Mouse (Mus musculus): ENCODE measurements around the gene Etv6. TPM values are rescaled to one million over a fixed set of nuclear protein-coding genes. Genes with fewer than 3 reads are reported as not detected.

The Etv6 gene
- total and polyA plus RNA-seq, 2 experiments from 2014 or later: 3.0 to 7.1 TPM

DNA sequence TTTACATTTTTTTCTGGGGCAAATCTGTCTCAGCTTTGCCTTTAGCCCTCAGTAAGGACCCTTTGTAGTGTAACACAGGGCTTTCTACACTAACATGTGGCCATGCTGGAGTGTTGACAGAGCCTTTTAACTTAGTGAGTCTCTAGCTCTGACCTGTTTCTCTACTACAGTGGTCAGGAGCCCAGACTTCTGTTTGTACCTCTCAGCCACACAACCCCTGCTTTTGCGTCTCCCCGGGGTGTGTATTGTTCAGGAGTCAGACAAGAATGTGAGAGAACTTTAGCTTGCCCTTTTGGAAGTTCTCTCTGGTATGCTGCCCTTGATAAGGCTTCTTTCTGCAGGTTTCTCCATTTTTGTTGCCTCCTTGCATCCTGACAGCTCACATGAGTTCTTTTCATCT, 210.6 kb downstream of the Etv6 start:
- Histone ChIP-seq H3K4me1 (ENCODE audit: insufficient read depth) (no peaks in the 10 kb centered on the region), H3K4me3 (ENCODE audit: low read depth, low read length) (no peak overlapping the region), H3K9ac (no peak overlapping the region), H3K4me2 (ENCODE audit: low read depth) (no peak overlapping the region), H3K27me3 (ENCODE audit: insufficient read depth, low read length) (no peaks in the 10 kb centered on the region), H3K27ac (ENCODE audit: low read depth, low read length) (no peak overlapping the region), H3K36me3 (ENCODE audit: insufficient read depth) (peaks cover 4% of the 10 kb centered on the region; the same call in 1 of the 2 replicates), H3K9me3 (ENCODE audit: low read length) (no peaks in the 10 kb centered on the region)
- ATAC-seq (no peak), DNase-seq (no peak)
- WGBS: 69% methylated on average over 2 of the region's 2 CpGs
- no peak for TF ChIP-seq CTCF (IDR thresholded peaks at IDR 0.05; ENCODE audit: low read depth)

DNA sequence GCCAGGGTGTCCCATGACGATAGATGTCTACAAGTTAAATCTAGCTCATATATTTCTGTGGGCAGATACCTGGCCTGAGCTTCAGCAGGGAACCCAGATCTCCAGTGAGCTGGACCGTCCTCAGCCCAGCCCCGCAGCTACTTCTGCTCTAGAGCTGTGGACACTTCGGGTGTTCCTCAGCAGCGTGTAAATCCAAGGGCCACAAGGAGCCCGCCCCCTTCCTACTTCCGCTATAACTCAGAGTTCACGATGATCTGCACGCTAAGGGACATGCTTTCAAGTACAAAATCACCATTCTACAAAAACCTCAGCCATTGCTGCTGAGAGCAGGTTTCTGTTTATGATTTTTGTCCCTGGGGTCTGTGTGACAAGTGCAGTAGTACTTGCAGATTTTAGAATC, 211.8 kb downstream of the Etv6 start:
- no peak overlapping the region for H3K27ac ChIP-seq (ENCODE audit: low read depth, low read length)
- H3K4me3 ChIP-seq (ENCODE audit: low read depth, low read length): no peak overlapping the region
- H3K36me3 ChIP-seq (ENCODE audit: insufficient read depth): peaks cover 4% of the 10 kb centered on the region; the same call in 1 of the 2 replicates
- DNase-seq (no peak), ATAC-seq (no peak)
- no peaks in the 10 kb centered on the region for H3K9me3 ChIP-seq (ENCODE audit: low read length)
- no peaks in the 10 kb centered on the region for H3K4me1 ChIP-seq (ENCODE audit: insufficient read depth)
- no peak overlapping the region for H3K9ac ChIP-seq
- H3K4me2 ChIP-seq (ENCODE audit: low read depth): no peak overlapping the region
- WGBS: 95% methylated on average over 9 of the region's 9 CpGs
- H3K27me3 ChIP-seq (ENCODE audit: insufficient read depth, low read length): no peaks in the 10 kb centered on the region
- TF ChIP-seq CTCF (IDR thresholded peaks at IDR 0.05; ENCODE audit: low read depth): no peak

DNA sequence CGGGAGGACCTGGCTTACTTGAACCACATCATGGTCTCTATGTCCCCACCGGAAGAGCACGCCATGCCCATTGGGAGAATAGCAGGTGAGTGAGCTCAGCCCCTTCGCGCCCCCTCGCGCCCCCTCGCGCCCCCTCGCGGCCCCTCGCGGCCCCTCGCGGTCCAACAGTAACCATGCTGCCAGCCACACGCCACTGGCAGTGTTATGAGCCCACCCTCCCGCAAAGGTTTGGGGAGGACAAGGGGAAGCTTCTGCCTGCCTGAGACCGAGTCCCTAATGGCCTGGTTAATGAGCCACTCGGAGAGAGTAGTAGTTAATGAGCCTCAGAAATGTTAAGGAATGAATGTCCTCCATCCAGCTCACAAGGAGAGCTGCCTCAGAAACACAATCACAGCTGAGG, 213.2 kb downstream of the Etv6 start:
- ATAC-seq: no peak
- no peaks in the 10 kb centered on the region for H3K4me1 ChIP-seq (ENCODE audit: insufficient read depth)
- no peak for DNase-seq
- TF ChIP-seq CTCF (IDR thresholded peaks at IDR 0.05; ENCODE audit: low read depth): no peak
- H3K4me2 ChIP-seq (ENCODE audit: low read depth): no peak overlapping the region
- H3K4me3 ChIP-seq (ENCODE audit: low read depth, low read length): no peak overlapping the region
- 75% methylated on average over 19 of the region's 19 CpGs for WGBS
- H3K27ac ChIP-seq (ENCODE audit: low read depth, low read length): no peak overlapping the region
- peaks cover 4% of the 10 kb centered on the region; the same call in 1 of the 2 replicates for H3K36me3 ChIP-seq (ENCODE audit: insufficient read depth)
- no peaks in the 10 kb centered on the region for H3K27me3 ChIP-seq (ENCODE audit: insufficient read depth, low read length)
- H3K9ac ChIP-seq: no peak overlapping the region
- H3K9me3 ChIP-seq (ENCODE audit: low read length): no peaks in the 10 kb centered on the region

DNA sequence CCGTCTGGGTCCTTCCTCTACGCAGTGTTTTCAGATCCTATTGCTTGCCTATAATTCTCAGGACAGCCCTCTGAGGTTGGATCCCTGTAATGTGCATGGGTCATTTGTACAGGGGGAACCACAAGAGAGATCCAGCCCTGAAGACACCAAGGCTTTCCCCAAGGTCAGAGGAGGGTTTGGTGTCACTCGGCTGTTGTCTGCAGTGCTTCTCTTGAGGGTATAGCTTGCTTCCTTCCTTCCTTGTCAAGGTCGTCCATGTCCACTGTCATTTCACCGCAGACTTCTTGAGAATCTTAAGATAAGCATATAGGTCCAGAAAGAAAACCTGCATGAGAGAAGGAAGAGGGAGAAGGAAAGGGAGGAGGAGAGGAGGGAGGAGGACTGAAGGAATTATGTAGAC, 215.3 kb downstream of the Etv6 start:
- TF ChIP-seq CTCF (IDR thresholded peaks at IDR 0.05; ENCODE audit: low read depth): no peak
- no peaks in the 10 kb centered on the region for H3K4me1 ChIP-seq (ENCODE audit: insufficient read depth)
- no peak for ATAC-seq
- H3K4me3 ChIP-seq (ENCODE audit: low read depth, low read length): no peak overlapping the region
- WGBS: 89% methylated on average over 5 of the region's 5 CpGs
- no peak overlapping the region for H3K4me2 ChIP-seq (ENCODE audit: low read depth)
- H3K9me3 ChIP-seq (ENCODE audit: low read length): no peaks in the 10 kb centered on the region
- no peaks in the 10 kb centered on the region for H3K27me3 ChIP-seq (ENCODE audit: insufficient read depth, low read length)
- DNase-seq: no peak
- no peak overlapping the region for H3K9ac ChIP-seq
- no peak overlapping the region for H3K27ac ChIP-seq (ENCODE audit: low read depth, low read length)
- peaks cover 4% of the 10 kb centered on the region; the same call in 1 of the 2 replicates for H3K36me3 ChIP-seq (ENCODE audit: insufficient read depth)

DNA sequence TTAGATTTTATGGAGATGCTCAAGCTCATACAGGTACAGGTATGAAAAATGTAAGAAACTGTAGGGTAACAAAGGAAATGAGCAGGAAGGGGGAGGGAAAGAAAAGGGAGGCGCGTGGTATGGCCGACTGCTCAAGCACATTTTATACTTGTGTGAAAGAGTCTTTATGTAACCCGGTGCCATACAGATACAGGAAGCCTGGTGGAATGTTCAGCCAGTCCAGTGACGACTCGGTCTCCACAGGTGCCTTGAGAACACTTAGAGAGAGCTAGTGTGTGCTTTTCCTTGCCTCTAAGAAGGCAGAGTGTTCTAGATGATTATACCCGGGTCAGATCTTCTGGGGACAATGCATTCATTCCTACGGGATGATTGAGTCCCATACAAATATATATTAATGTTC, 215.9 kb downstream of the Etv6 start:
- no peak for TF ChIP-seq CTCF (IDR thresholded peaks at IDR 0.05; ENCODE audit: low read depth)
- no peak overlapping the region for H3K4me2 ChIP-seq (ENCODE audit: low read depth)
- WGBS: 92% methylated on average over 8 of the region's 8 CpGs
- no peaks in the 10 kb centered on the region for H3K4me1 ChIP-seq (ENCODE audit: insufficient read depth)
- DNase-seq (no peak), ATAC-seq (no peak)
- peaks cover 4% of the 10 kb centered on the region; the same call in 1 of the 2 replicates for H3K36me3 ChIP-seq (ENCODE audit: insufficient read depth)
- no peaks in the 10 kb centered on the region for H3K27me3 ChIP-seq (ENCODE audit: insufficient read depth, low read length)
- H3K9ac ChIP-seq: no peak overlapping the region
- H3K9me3 ChIP-seq (ENCODE audit: low read length): no peaks in the 10 kb centered on the region
- no peak overlapping the region for H3K4me3 ChIP-seq (ENCODE audit: low read depth, low read length)
- no peak overlapping the region for H3K27ac ChIP-seq (ENCODE audit: low read depth, low read length)

DNA sequence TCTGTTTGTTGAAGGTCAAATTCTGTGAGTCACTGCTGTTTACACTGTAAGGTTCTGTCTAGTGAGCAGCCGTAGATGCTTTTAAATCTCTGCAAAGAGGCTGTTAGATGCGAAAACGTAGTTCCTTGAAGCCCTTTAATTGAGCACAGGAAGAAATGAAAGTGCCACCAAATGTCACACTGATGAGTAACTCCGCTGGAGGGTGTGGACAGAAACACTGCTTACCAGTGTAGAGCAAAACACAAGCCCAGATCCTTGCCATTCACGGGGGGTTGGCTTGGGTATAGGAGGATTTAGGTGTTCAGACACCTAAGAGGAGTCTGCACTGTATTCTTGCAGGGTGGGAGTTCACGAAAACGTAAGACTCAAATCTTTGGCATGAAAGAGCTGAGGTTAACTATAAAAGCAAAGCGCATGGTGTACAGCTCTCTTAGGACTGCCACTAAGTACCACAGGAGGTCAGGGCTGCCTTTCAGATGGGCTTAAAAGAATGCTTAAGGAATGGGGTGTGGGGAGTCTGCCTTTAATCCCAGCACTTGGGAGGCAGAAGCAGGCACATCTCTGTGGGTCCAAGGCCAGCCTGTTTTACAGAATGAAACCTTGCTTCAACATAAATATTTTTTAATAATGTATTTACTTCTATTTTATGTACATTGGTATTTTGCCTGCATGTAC, 216.7 kb downstream of the Etv6 start:
- H3K4me3 ChIP-seq (ENCODE audit: low read depth, low read length): no peak overlapping the region
- no peaks in the 10 kb centered on the region for H3K27me3 ChIP-seq (ENCODE audit: insufficient read depth, low read length)
- WGBS: 91% methylated on average over 8 of the region's 8 CpGs
- DNase-seq: no peak
- ATAC-seq: peak; percentile 24; the same call in 1 of the 2 replicates
- no peak overlapping the region for H3K4me2 ChIP-seq (ENCODE audit: low read depth)
- no peaks in the 10 kb centered on the region for H3K4me1 ChIP-seq (ENCODE audit: insufficient read depth)
- no peaks in the 10 kb centered on the region for H3K9me3 ChIP-seq (ENCODE audit: low read length)
- H3K27ac ChIP-seq (ENCODE audit: low read depth, low read length): no peak overlapping the region
- H3K36me3 ChIP-seq (ENCODE audit: insufficient read depth): peaks cover 4% of the 10 kb centered on the region; the same call in 1 of the 2 replicates
- no peak for TF ChIP-seq CTCF (IDR thresholded peaks at IDR 0.05; ENCODE audit: low read depth)
- no peak overlapping the region for H3K9ac ChIP-seq

DNA sequence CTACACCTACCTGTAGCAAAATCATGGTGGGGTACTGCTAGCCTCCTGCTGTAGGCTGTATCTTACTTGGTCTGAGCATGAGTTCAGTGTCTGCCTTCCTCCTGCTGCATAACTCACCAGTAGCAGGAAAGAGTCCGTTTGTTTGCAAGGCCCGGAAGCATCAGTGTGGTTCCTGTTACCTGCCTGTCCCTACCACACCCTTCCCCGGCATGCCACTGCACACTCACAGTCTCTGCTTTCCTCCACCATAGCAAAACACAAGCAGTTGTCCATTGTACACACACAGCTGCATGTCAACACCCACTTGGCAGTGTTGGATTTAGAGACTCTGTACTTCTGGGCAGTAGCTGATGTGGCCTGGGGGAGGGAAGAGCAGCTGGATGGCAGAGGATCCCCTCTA, 220.9 kb downstream of the Etv6 start:
- Histone ChIP-seq H3K36me3 (ENCODE audit: insufficient read depth) (no peaks in the 10 kb centered on the region), H3K4me3 (ENCODE audit: low read depth, low read length) (no peak overlapping the region), H3K9ac (no peak overlapping the region), H3K4me1 (ENCODE audit: insufficient read depth) (no peaks in the 10 kb centered on the region), H3K4me2 (ENCODE audit: low read depth) (no peak overlapping the region), H3K27ac (ENCODE audit: low read depth, low read length) (no peak overlapping the region), H3K9me3 (ENCODE audit: low read length) (no peaks in the 10 kb centered on the region), H3K27me3 (ENCODE audit: insufficient read depth, low read length) (no peaks in the 10 kb centered on the region)
- ATAC-seq (no peak), DNase-seq (no peak)
- WGBS: 90% methylated on average over 3 of the region's 3 CpGs
- no peak for TF ChIP-seq CTCF (IDR thresholded peaks at IDR 0.05; ENCODE audit: low read depth)

Measured in forebrain, postnatal 0 days (tissue).